Mouse (Mus musculus): Measurements from ENCODE around the gene Blzf1. TPM values are rescaled to one million over a fixed set of nuclear protein-coding genes. Genes with fewer than 3 reads are reported as not detected.

Gene Blzf1
- total RNA-seq, 2 experiments from 2014 or later, result 22.7 to 23.8 TPM

DNA sequence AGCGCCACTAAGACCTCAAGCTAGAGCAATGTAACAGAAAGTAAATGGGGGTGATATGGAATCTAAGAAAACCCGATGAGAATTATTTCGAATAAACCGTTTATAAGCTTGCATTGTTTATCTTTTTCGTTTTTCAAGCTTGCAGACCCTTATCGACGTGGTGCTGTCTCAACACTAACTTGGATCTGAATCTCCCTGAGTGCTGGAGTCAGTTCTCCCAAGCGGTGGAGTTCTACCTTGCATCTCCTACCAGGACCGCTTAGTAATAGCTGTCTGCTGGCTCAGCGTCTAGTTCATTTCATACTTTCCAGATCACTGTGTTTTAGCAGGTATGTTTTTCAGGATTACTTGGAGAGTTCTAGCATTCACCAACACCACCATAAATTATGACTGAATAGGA lies 633 bp upstream of the Blzf1 start:
- DNase-seq, result no peak
- intact Hi-C loops (cut with DNase I; ENCODE audit: low total_unique reads), result no loop called here

GRCm38 (mm10) chr1:164303821-164304220 lies 3.5 kb downstream of the Blzf1 start, which contains the start of gene Nme7:
Gene Nme7, plus strand, starts transcription at chr1:164304121.
- no peak for DNase-seq
- intact Hi-C loops (cut with DNase I; ENCODE audit: low total_unique reads), result no loop called here

DNA sequence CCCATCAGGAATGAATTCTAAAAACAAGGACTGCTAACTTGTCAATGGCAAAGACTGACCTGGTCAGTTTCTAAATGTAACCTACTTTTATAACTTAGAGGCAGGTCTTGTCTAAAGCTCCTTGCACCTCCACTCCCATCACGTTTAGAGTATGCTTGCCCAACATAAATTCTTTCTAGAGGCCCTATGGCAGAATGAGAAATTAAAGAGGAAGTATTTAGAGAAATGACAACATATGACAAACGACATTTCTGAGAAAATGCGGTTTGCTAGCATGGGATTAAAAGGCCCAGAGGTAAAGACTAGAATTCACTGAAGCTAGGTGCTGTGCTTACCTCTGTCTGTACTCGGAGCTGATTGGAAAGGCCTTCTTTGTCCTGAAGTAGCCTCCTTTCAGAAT lies 5.3 kb downstream of the Blzf1 start:
- intact Hi-C loops (cut with DNase I; ENCODE audit: low total_unique reads), result no loop called here
- DNase-seq, result no peak

GRCm38 (mm10) chr1:164296473-164296872 lies 10.8 kb downstream of the Blzf1 start:
- no peak for DNase-seq
- intact Hi-C loops (cut with DNase I; ENCODE audit: low total_unique reads), result no loop called here

DNA sequence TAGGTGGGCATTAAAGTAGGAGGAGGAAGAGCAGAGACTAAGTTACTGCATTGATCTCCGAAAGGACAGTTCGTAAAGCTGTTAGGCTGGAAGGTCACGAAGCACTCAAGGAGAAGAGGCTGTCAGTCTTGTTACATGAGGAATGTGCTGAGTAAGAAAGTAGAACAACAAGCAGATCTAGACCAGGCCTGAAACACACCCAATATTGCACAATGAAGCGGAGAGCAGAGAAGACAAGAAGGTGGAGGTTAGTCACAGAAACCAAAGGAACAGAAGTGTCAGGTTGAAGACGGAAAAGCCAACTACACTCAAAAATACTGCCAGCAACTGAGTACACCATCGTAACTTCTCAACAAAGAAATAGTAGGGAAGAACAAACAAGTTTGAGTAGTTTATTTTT lies 13.2 kb downstream of the Blzf1 start:
- intact Hi-C loops (cut with DNase I; ENCODE audit: low total_unique reads), result no loop called here
- no peak for DNase-seq

- DNase-seq, result no peak
- intact Hi-C loops (cut with DNase I; ENCODE audit: low total_unique reads), result no loop called here
Observed at GRCm38 (mm10) chr1:164292040-164292439, 15.2 kb downstream of the Blzf1 start.

GRCm38 (mm10) chr1:164287406-164287805 lies 19.9 kb downstream of the Blzf1 start:
- intact Hi-C loops (cut with DNase I; ENCODE audit: low total_unique reads), result no loop called here
- no peak for DNase-seq

- DNase-seq, result no peak
- intact Hi-C loops (cut with DNase I; ENCODE audit: low total_unique reads), result no loop called here
Observed at GRCm38 (mm10) chr1:164284007-164284406, 23.3 kb downstream of the Blzf1 start.

DNA sequence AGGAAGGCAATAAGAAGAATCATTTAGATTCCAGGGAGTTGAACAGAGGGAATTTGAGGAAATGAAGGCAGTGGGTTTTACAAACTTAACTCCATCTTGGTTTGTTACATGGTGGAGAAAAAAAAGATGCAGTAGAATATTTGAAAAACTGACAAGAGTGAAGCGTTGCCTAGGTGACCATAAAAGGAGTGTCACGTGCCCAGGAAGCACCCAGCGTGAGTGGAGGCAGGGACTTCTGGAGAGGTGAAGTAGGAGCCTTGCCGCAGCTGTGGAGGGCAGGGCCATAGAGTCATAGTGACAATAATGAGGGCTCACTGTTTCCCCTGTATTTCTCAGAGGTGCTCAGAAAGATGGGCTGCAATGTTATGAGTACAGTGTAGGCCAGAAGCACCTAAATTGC lies 28.0 kb downstream of the Blzf1 start:
- intact Hi-C loops (cut with DNase I; ENCODE audit: low total_unique reads), result no loop called here
- no peak for DNase-seq

GRCm38 (mm10) chr1:164276552-164276951 lies 30.7 kb downstream of the Blzf1 start:
- intact Hi-C loops (cut with DNase I; ENCODE audit: low total_unique reads), result no loop called here
- DNase-seq, result no peak

- intact Hi-C loops (cut with DNase I; ENCODE audit: low total_unique reads), result no loop called here
- peak; percentile 91 for DNase-seq
Observed at GRCm38 (mm10) chr1:164275455-164275954, 31.8 kb downstream of the Blzf1 start, which contains the start of gene Ccdc181. Gene Ccdc181, plus strand, starts transcription at chr1:164275585.

DNA sequence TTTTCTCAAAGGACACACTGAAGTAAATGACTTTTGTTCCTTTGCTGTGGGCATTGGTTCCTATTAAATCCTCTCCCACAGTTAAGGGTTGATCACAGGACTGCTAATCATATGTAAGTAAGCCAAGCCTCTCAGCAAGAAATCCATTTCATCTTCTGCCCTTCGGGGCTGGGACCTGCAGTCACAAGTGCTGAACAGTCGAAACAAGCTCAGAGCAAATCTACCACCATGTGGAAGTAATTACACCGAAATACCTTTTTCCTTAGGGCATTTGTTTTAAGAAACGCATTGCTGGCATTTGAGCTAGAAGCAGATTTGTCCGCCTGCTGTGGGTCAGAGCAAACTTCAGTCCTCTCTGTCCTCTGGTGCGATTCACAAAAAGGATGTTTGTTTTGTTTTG lies 33.6 kb downstream of the Blzf1 start:
- DNase-seq, result no peak
- intact Hi-C loops (cut with DNase I; ENCODE audit: low total_unique reads), result no loop called here

DNA sequence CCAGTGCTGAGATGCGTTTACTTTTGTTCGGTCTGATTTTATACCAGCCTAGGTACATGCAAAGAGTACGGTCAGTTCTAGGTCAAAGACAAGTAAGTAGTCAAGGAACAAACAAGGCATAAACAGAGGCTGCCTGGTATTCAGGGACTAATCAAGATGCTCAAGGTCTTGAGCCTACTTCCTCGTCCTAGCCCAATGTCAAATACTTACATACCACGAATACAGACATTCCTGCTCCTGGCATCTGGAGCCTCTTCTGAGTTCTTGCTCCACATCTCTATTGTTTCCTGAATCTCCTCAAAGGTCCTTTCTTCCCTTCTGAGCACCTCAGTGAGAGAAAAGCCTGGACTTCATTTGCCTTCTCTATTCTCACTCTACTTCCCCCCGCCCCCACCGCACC lies 36.3 kb downstream of the Blzf1 start:
- DNase-seq, result no peak
- intact Hi-C loops (cut with DNase I; ENCODE audit: low total_unique reads), result no loop called here

GRCm38 (mm10) chr1:164261553-164261952 lies 45.7 kb downstream of the Blzf1 start:
- no peak for DNase-seq
- intact Hi-C loops (cut with DNase I; ENCODE audit: low total_unique reads), result no loop called here

GRCm38 (mm10) chr1:164260171-164261028 lies 46.9 kb downstream of the Blzf1 start:
- DNase-seq, result no peak
- intact Hi-C loops (cut with DNase I; ENCODE audit: low total_unique reads), result no loop called here

- intact Hi-C loops (cut with DNase I; ENCODE audit: low total_unique reads), result no loop called here
- DNase-seq, result no peak
Observed at GRCm38 (mm10) chr1:164254836-164255235, 52.5 kb downstream of the Blzf1 start.

- intact Hi-C loops (cut with DNase I; ENCODE audit: low total_unique reads), result no loop called here
- no peak for DNase-seq
Observed at GRCm38 (mm10) chr1:164252551-164252950, 54.7 kb downstream of the Blzf1 start.

DNA sequence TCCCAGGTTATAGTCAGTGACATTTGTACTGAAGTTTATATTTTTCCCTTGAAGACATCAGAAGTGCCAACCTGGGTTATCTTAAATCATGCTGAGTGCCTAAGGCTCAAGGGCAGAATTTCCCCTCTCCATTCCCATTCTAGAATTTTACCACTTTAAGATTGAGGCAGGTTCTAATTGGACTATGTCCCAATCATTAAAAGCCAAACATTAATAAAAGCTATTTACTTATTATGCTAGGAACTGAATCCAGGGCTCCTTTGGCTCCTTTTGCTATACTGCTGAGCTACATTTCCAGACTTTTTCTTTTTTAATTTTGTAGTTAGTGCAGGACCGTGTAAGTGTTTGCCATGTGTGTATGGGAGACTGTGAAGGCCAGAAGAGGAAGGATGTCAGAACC lies 55.9 kb downstream of the Blzf1 start:
- no peak for DNase-seq
- intact Hi-C loops (cut with DNase I; ENCODE audit: low total_unique reads), result no loop called here

- intact Hi-C loops (cut with DNase I; ENCODE audit: low total_unique reads), result no loop called here
- DNase-seq, result no peak
Observed at GRCm38 (mm10) chr1:164250391-164251150, 56.7 kb downstream of the Blzf1 start.

DNA sequence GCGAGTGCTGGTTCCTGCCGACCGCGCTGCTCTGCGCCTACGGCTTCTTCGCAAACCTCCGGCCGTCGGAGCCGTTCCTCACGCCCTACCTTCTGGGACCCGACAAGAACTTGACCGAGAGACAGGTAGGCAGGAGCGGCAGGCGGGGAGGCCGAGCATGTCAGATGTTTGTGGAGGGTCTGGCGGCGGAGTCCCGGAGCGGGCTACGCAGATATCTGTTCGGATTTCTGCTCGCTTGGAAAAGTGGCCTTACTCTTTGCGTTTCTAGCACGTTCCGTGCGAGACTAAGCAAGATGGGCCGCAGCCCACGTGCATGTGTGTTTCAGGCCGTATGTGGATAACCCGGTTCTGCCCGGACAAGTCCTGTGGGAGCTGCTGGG lies 58.0 kb downstream of the Blzf1 start:
- no peak for DNase-seq
- intact Hi-C loops (cut with DNase I; ENCODE audit: low total_unique reads), result no loop called here

All from gastrocnemius, postnatal 14 days (tissue).